Mouse (Mus musculus) left cerebral cortex, postnatal 36 days (tissue): ENCODE data around the gene Pigs. TPM values are rescaled to one million over a fixed set of nuclear protein-coding genes. Genes with fewer than 3 reads are reported as not detected.

Experiments used
- DNase-seq, 2 experiments: peaks; one replicate each; pipeline ENCODE4 v3.0.0; 2021 to 2022; ENCODE audit warnings: low spot score in 2 of 2, mixed read lengths in 1 of 2
- intact Hi-C: fragments of 180-260 bp; cut with DNase I; formaldehyde crosslinking; loops from one replicate; pipeline ENCODE4 v1.15.1; 2025
- total RNA-seq, 2 experiments: library from RNA; stranded (reverse); gene quantifications; 2 replicates each; pipeline ENCODE4 v1.2.3; 2021

Gene Pigs
- total RNA-seq, 2 experiments from 2014 or later = 64.4 to 68.5 TPM

- DNase-seq = peak in 1 of 2 experiments; percentile 51
- intact Hi-C loops = no loop called here
These were observed 27.4 kb downstream of the Pigs start for GRCm38 (mm10) chr11:78355471-78356238.

- intact Hi-C loops = no loop called here
- no peak for DNase-seq
These were observed 30.3 kb downstream of the Pigs start for GRCm38 (mm10) chr11:78358330-78359007.

- intact Hi-C loops = loop anchor here (5.0 kb wide), 1 partner anchor 92 kb away; no protein-coding TSS in a partner anchor
- DNase-seq = peak; percentile 58 to 60
These were observed 32.0 kb downstream of the Pigs start for GRCm38 (mm10) chr11:78360125-78360788.

- intact Hi-C loops = loop anchor here (5.0 kb wide), 1 partner anchor 92 kb away; no protein-coding TSS in a partner anchor
- DNase-seq = no peak
These were observed 32.5 kb downstream of the Pigs start for GRCm38 (mm10) chr11:78360789-78361131.

- DNase-seq = no peak
- intact Hi-C loops = loop anchor here (5.0 kb wide), 1 partner anchor 89 kb away; no protein-coding TSS in a partner anchor
These were observed 35.2 kb downstream of the Pigs start for GRCm38 (mm10) chr11:78363309-78364007.

- intact Hi-C loops = loop anchor here (5.0 kb wide), 1 partner anchor 88 kb away; no protein-coding TSS in a partner anchor
- no peak for DNase-seq
These were observed 35.9 kb downstream of the Pigs start for GRCm38 (mm10) chr11:78364103-78364502.

GRCm38 (mm10) chr11:78367456-78368225 lies 39.4 kb downstream of the Pigs start:
- intact Hi-C loops = no loop called here
- DNase-seq = no peak

GRCm38 (mm10) chr11:78370389-78370788 lies 42.2 kb downstream of the Pigs start:
- intact Hi-C loops = no loop called here
- no peak for DNase-seq

GRCm38 (mm10) chr11:78371711-78372110 lies 43.5 kb downstream of the Pigs start:
- intact Hi-C loops = no loop called here
- no peak for DNase-seq

- intact Hi-C loops = no loop called here
- no peak for DNase-seq
These were observed 44.0 kb downstream of the Pigs start for GRCm38 (mm10) chr11:78372166-78372565.

GRCm38 (mm10) chr11:78372610-78373009 lies 44.4 kb downstream of the Pigs start:
- intact Hi-C loops = no loop called here
- DNase-seq = no peak

- DNase-seq = no peak
- intact Hi-C loops = no loop called here
These were observed 45.9 kb downstream of the Pigs start for GRCm38 (mm10) chr11:78374147-78374546.

- DNase-seq = no peak
- intact Hi-C loops = no loop called here
These were observed 49.4 kb downstream of the Pigs start for GRCm38 (mm10) chr11:78377549-78378159.

- no peak for DNase-seq
- intact Hi-C loops = no loop called here
These were observed 52.1 kb downstream of the Pigs start for GRCm38 (mm10) chr11:78380351-78380750.

GRCm38 (mm10) chr11:78380996-78381395 lies 52.8 kb downstream of the Pigs start:
- intact Hi-C loops = no loop called here

GRCm38 (mm10) chr11:78382286-78382685 lies 54.1 kb downstream of the Pigs start:
- intact Hi-C loops = no loop called here
- no peak for DNase-seq

More at GRCm38 (mm10) chr11:78380996-78381395, 52.8 kb downstream of the Pigs start:
- DNase-seq = no peak

- intact Hi-C loops = no loop called here
- no peak for DNase-seq
These were observed 54.5 kb downstream of the Pigs start for GRCm38 (mm10) chr11:78382701-78383100.

- DNase-seq = no peak
- intact Hi-C loops = no loop called here
These were observed 57.6 kb downstream of the Pigs start for GRCm38 (mm10) chr11:78385776-78386175.
